Mouse (Mus musculus): ENCODE data around the gene Slc25a44.

DNA sequence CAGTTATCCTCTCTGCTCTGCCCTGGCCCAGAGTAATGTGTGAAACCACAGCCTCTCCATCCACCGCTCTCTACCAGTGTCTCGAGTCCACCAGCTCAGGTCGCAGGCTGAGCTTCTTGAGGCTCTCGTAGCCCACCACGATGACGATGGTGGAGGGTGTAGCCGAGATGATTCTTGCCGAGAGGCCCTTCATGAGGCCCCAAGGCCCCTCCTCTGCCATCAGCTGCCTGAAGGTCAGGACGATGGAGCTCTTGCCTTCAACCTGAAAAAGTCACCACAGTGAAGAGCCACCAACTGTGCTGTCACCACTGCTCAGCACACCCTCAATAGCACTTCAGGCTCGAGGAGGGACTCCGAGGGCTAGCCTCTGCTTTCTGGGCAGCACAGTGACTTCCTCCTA is 12.3 kb downstream of the Slc25a44 start:
- no peak for TF ChIP-seq CTCF (IDR thresholded peaks at IDR 0.05; ENCODE audit: borderline replicate concordance, extremely low read depth, insufficient read depth, insufficient read length)
- no peak for TF ChIP-seq POLR2A (IDR thresholded peaks at IDR 0.05; ENCODE audit: borderline replicate concordance, extremely low read depth, insufficient read depth, insufficient read length, poor library complexity, severe bottlenecking)

Data from brain, embryonic 14.5 days (tissue).